Mouse (Mus musculus) olfactory bulb, adult 2 months (tissue): ENCODE measurements around the gene Ube2l6.

Experiments used
- CTCF ChIP-seq: fragments of 200-500 bp; IDR thresholded peaks from 2 replicates; pipeline ENCODE4 v1.5.1; 2012; ENCODE audit warnings: low read depth, mild to moderate bottlenecking, low read length, moderate library complexity; ENCODE audit not compliant: insufficient read depth
- POLR2A ChIP-seq: fragments of 200-500 bp; IDR thresholded peaks from 2 replicates; pipeline ENCODE4 v1.6.1; 2012; ENCODE audit warnings: mild to moderate bottlenecking, low read depth, low read length, moderate library complexity; ENCODE audit not compliant: insufficient read depth

GRCm38 (mm10) chr2:84851130-84852040 is 52.8 kb downstream of the Ube2l6 start:
- TF ChIP-seq POLR2A: no peak
- TF ChIP-seq CTCF: no peak
